In genomic region chr7:35901942-35902381, GRCm38 (mm10) we compare ENCODE assay signal across 8 mouse cellular contexts.
DNase-seq lines count a peak whose midpoint lies in the region; ATAC-seq and TF ChIP-seq lines count a peak whose summit lies in the region.

No protein-coding gene starts in this region.

- peak; percentile 59 for DNase-seq in Muller cell, postnatal 12 days (ENCODE audit: inconsistent ontology term)
- peak; percentile 19 for DNase-seq in c-Kit-positive CD71-positive TER-119-positive erythroid progenitor cells, embryonic 14.5 days (ENCODE audit: low spot score)
- DNase-seq in heart, postnatal 10 days: peak; percentile 66 to 84
- peak; percentile 37 to 80 for DNase-seq in kidney, postnatal 36 days
- peak; percentile 88 for DNase-seq in lung, embryonic 14.5 days
- DNase-seq in thymus, postnatal 36 days: peak; percentile 27 to 40

- intact Hi-C loops in heart, postnatal 10 days (cut with DNase I): loop anchor here (1.0 to 10.0 kb wide), 5 partner anchors 165 to 1873 kb away; partner anchors contain the start of gene Zfp536

- H3K27ac ChIP-seq in forebrain, embryonic 13.5 days: no peak overlapping the region
- H3K27ac ChIP-seq in lung, embryonic 14.5 days (ENCODE audit: low read depth): no peak overlapping the region
- H3K27ac ChIP-seq in olfactory bulb, adult 2 months (ENCODE audit: insufficient read depth, low read depth, low read length): no peak overlapping the region

- no peaks in the 10 kb centered on the region; the same call in 1 of the 2 replicates for H3K4me1 ChIP-seq in forebrain, embryonic 13.5 days
- H3K4me1 ChIP-seq in lung, embryonic 14.5 days (ENCODE audit: insufficient read depth): 0 out of 2 replicates have a peak, but pooled peaks cover 5% of the 10 kb centered on the region
- H3K4me1 ChIP-seq in olfactory bulb, adult 2 months (ENCODE audit: control insufficient read depth, insufficient read depth, low read length): no peaks in the 10 kb centered on the region

- WGBS in forebrain, embryonic 13.5 days: under 1% methylated on average over 17 of the region's 17 CpGs
- 5% methylated on average over 17 of the region's 17 CpGs for WGBS in lung, embryonic 14.5 days
- 12% methylated on average over 17 of the region's 17 CpGs for whole genome bisulfite sequencing in olfactory bulb, adult 2 months

- H3K9ac ChIP-seq in forebrain, embryonic 13.5 days: no peak overlapping the region
- H3K9ac ChIP-seq in lung, embryonic 14.5 days: no peak overlapping the region

- H3K27me3 ChIP-seq in forebrain, embryonic 13.5 days: peaks cover 4% of the 10 kb centered on the region; the same call in 1 of the 2 replicates
- H3K27me3 ChIP-seq in lung, embryonic 14.5 days (ENCODE audit: insufficient read depth, low read length): no peaks in the 10 kb centered on the region

- peak; percentile 97 for TF ChIP-seq CTCF in lung, embryonic 14.5 days (IDR thresholded peaks at IDR 0.05; ENCODE audit: low read depth)
- peak; percentile 96 for TF ChIP-seq CTCF in olfactory bulb, adult 2 months (IDR thresholded peaks at IDR 0.05; ENCODE audit: insufficient read depth, low read depth, low read length)

- no peaks in the 10 kb centered on the region for H3K36me3 ChIP-seq in forebrain, embryonic 13.5 days (ENCODE audit: poor library complexity, severe bottlenecking)
- no peaks in the 10 kb centered on the region for H3K36me3 ChIP-seq in lung, embryonic 14.5 days (ENCODE audit: insufficient read depth)

- H3K4me2 ChIP-seq in forebrain, embryonic 13.5 days: peak overlapping the region; percentile 40
- peak overlapping the region; percentile 51 for H3K4me2 ChIP-seq in lung, embryonic 14.5 days

- no peak overlapping the region for H3K4me3 ChIP-seq in forebrain, embryonic 13.5 days
- H3K4me3 ChIP-seq in lung, embryonic 14.5 days (ENCODE audit: low read depth, low read length): no peak overlapping the region
- no peak overlapping the region for H3K4me3 ChIP-seq in olfactory bulb, adult 2 months (ENCODE audit: insufficient read depth, low read depth, low read length)

- H3K9me3 ChIP-seq in forebrain, embryonic 13.5 days (replicated peaks): no peaks in the 10 kb centered on the region
- H3K9me3 ChIP-seq in lung, embryonic 14.5 days (ENCODE audit: low read depth, low read length): no peaks in the 10 kb centered on the region; the same call in 1 of the 2 replicates

- TF ChIP-seq POLR2A in olfactory bulb, adult 2 months (IDR thresholded peaks at IDR 0.05; ENCODE audit: insufficient read depth, low read depth, low read length): no peak

- peak; percentile 48; the same call in 1 of the 2 replicates for ATAC-seq in forebrain, embryonic 13.5 days
- ATAC-seq in lung, embryonic 14.5 days (ENCODE audit: insufficient read depth): peak; percentile 86

Comparison
In these comparisons a context has a peak if more than half of its experiments do, and no peak if none do; other contexts are left out.
1. DNase-seq: peak in every context shown above with its lines; median percentile 88 in lung, embryonic 14.5 days; 75 in heart, postnatal 10 days; 59 in Muller cell, postnatal 12 days; 58 in kidney, postnatal 36 days; 34 in thymus, postnatal 36 days; 19 in c-Kit-positive CD71-positive TER-119-positive erythroid progenitor cells, embryonic 14.5 days.